Mouse (Mus musculus) brain, embryonic 14.5 days (tissue): ENCODE results near the gene Tor1b.

ENCODE experiments used
- CTCF ChIP-seq: fragments of 200-500 bp; IDR thresholded peaks from 2 replicates; pipeline ENCODE4 v1.5.1; 2012; ENCODE audit warnings: inconsistent platforms, mild to moderate bottlenecking, moderate library complexity, borderline replicate concordance; ENCODE audit not compliant: insufficient read depth, insufficient read length; ENCODE audit errors: extremely low read depth
- POLR2A ChIP-seq: fragments of 200-500 bp; IDR thresholded peaks from 2 replicates; pipeline ENCODE4 v1.6.1; 2012; ENCODE audit warnings: mild to moderate bottlenecking, inconsistent platforms, borderline replicate concordance; ENCODE audit not compliant: poor library complexity, insufficient read depth, insufficient read length, severe bottlenecking; ENCODE audit errors: extremely low read depth

- no peak for TF ChIP-seq CTCF
- no peak for TF ChIP-seq POLR2A
Measured at GRCm38 (mm10) chr2:30920216-30920615, 32.5 kb upstream of the Tor1b start.
